Mouse (Mus musculus) heart, adult 2 months (tissue): ENCODE measurements at regions not wholly inside any gene's neighbourhood (a gene's known extent, or its start where the extent isn't known, plus 50 kb on each side); places are given as distances from the start of the nearest gene placed in this dataset.

Experiments
- DNase-seq, 2 experiments: peaks; one replicate each; pipeline ENCODE4 v3.0.0; 2021
- H3K27ac ChIP-seq: fragments of 200-600 bp; 2 replicates; pipeline ENCODE4 v1.8.1; 2022
- H3K27me3 ChIP-seq: fragments of 200-500 bp; 2 replicates; pipeline ENCODE4 v1.6.1; 2012; ENCODE audit warnings: mild to moderate bottlenecking, low read length, inconsistent platforms, mixed read lengths; ENCODE audit not compliant: control insufficient read depth, insufficient read depth
- H3K36me3 ChIP-seq: fragments of 200-500 bp; 2 replicates; pipeline ENCODE4 v1.6.1; 2012; ENCODE audit warnings: low read length, inconsistent platforms; ENCODE audit not compliant: control insufficient read depth, insufficient read depth
- H3K4me1 ChIP-seq: fragments of 200-500 bp; 2 replicates; pipeline ENCODE4 v1.6.1; 2011; ENCODE audit warnings: low read length; ENCODE audit not compliant: control insufficient read depth, insufficient read depth
- H3K4me3 ChIP-seq: fragments of 200-600 bp; 2 replicates; pipeline ENCODE4 v1.8.1; 2022
- H3K79me2 ChIP-seq: fragments of 200-500 bp; replicated peaks from 2 replicates; pipeline ENCODE4 v1.6.1; 2012; ENCODE audit warnings: mild to moderate bottlenecking, inconsistent platforms, low read length, moderate library complexity, mixed read lengths; ENCODE audit not compliant: control insufficient read depth, insufficient read depth
- H3K9ac ChIP-seq: fragments of 200-500 bp; 2 replicates; pipeline ENCODE4 v1.6.1; 2012; ENCODE audit warnings: low read depth, mild to moderate bottlenecking, control low read depth, inconsistent platforms, low read length, mixed read lengths
- CTCF ChIP-seq: fragments of 200-600 bp; IDR thresholded peaks from 2 replicates; pipeline ENCODE4 v1.8.1; 2022; ENCODE audit warnings: antibody characterized with exemption, mild to moderate bottlenecking, moderate library complexity
- EP300 ChIP-seq: fragments of 200-500 bp; IDR thresholded peaks from 2 replicates; pipeline ENCODE4 v1.6.1; 2011; ENCODE audit warnings: low read depth, low read length, control low read depth; ENCODE audit not compliant: insufficient read depth
- POLR2A ChIP-seq: fragments of 200-500 bp; IDR thresholded peaks from 2 replicates; pipeline ENCODE4 v1.6.1; 2011; ENCODE audit warnings: mild to moderate bottlenecking, low read depth, low read length, control low read depth; ENCODE audit not compliant: insufficient read depth
- WGBS: fragments of 180-500 bp; shearing (Covaris S2); methylation state at CpG from one replicate; pipeline ENCODE4 v1.1.7; 2018; 5-methylcytosine and 5-hydroxymethylcytosine counted together
- intact Hi-C: fragments of 180-260 bp; cut with DNase I; formaldehyde crosslinking; loops from one replicate; pipeline ENCODE4 v1.15.1; 2025

GRCm38 (mm10) chr13:28898900-28899299, 54.6 kb downstream of the Sox4 start:
- TF ChIP-seq POLR2A (no peak), CTCF (no peak), EP300 (no peak)
- no peak overlapping the region for H3K4me3 ChIP-seq
- no peak overlapping the region for H3K9ac ChIP-seq
- WGBS: 94% methylated on average over 4 of the region's 4 CpGs
- H3K79me2 ChIP-seq: no peaks in the 10 kb centered on the region
- intact Hi-C loops: no loop called here
- no peak for DNase-seq
- no peaks in the 10 kb centered on the region for H3K27me3 ChIP-seq
- no peaks in the 10 kb centered on the region for H3K4me1 ChIP-seq
- no peaks in the 10 kb centered on the region for H3K36me3 ChIP-seq
- no peak overlapping the region for H3K27ac ChIP-seq

GRCm38 (mm10) chr13:28892896-28893295, 60.6 kb downstream of the Sox4 start:
- WGBS: 94% methylated on average over 6 of the region's 6 CpGs
- intact Hi-C loops: no loop called here
- no peak for TF ChIP-seq POLR2A
- no peak for TF ChIP-seq EP300
- no peak for TF ChIP-seq CTCF
- Histone ChIP-seq H3K9ac (no peak overlapping the region), H3K4me3 (no peak overlapping the region), H3K36me3 (no peaks in the 10 kb centered on the region), H3K79me2 (no peaks in the 10 kb centered on the region), H3K27me3 (no peaks in the 10 kb centered on the region), H3K27ac (no peak overlapping the region), H3K4me1 (no peaks in the 10 kb centered on the region)
- no peak for DNase-seq

- Histone ChIP-seq H3K27me3 (no peaks in the 10 kb centered on the region), H3K4me1 (no peaks in the 10 kb centered on the region; the same call in 1 of the 2 replicates), H3K27ac (no peak overlapping the region), H3K36me3 (no peaks in the 10 kb centered on the region), H3K4me3 (no peak overlapping the region), H3K79me2 (no peaks in the 10 kb centered on the region), H3K9ac (no peak overlapping the region)
- WGBS: 31% methylated on average over 13 of the region's 13 CpGs
- intact Hi-C loops: loop anchor here (5.0 kb wide), 2 partner anchors 45 to 170 kb away; no protein-coding TSS in a partner anchor
- DNase-seq: no peak
- TF ChIP-seq EP300 (no peak), CTCF (no peak), POLR2A (no peak)
These were observed 66.4 kb downstream of the Sox4 start for GRCm38 (mm10) chr13:28887098-28887497.

- TF ChIP-seq CTCF (peak; percentile 31; the same call in 1 of the 2 replicates), EP300 (no peak), POLR2A (no peak)
- no peaks in the 10 kb centered on the region; the same call in 1 of the 2 replicates for H3K4me1 ChIP-seq
- H3K4me3 ChIP-seq: no peak overlapping the region
- no peaks in the 10 kb centered on the region for H3K79me2 ChIP-seq
- H3K36me3 ChIP-seq: no peaks in the 10 kb centered on the region
- DNase-seq: peak; percentile 41 to 46
- WGBS: 29% methylated on average over 11 of the region's 11 CpGs
- H3K27me3 ChIP-seq: no peaks in the 10 kb centered on the region
- H3K9ac ChIP-seq: no peak overlapping the region
- H3K27ac ChIP-seq: no peak overlapping the region
- intact Hi-C loops: loop anchor here (5.0 kb wide), 2 partner anchors 46 to 169 kb away; no protein-coding TSS in a partner anchor
These were observed 66.8 kb downstream of the Sox4 start for GRCm38 (mm10) chr13:28886691-28887090.

GRCm38 (mm10) chr13:28885083-28886037, 68.2 kb downstream of the Sox4 start:
- TF ChIP-seq EP300 (no peak), CTCF (no peak), POLR2A (no peak)
- Histone ChIP-seq H3K9ac (peak overlapping the region; percentile 85), H3K4me1 (no peaks in the 10 kb centered on the region; the same call in 1 of the 2 replicates), H3K4me3 (peak overlapping the region; percentile 76), H3K79me2 (no peaks in the 10 kb centered on the region), H3K36me3 (no peaks in the 10 kb centered on the region), H3K27ac (peak overlapping the region; percentile 63), H3K27me3 (no peaks in the 10 kb centered on the region)
- peak; percentile 34 to 66 for DNase-seq
- intact Hi-C loops: loop anchor here (2.0 to 5.0 kb wide), 4 partner anchors 47 to 168 kb away; no protein-coding TSS in a partner anchor
- WGBS: 1% methylated on average over 28 of the region's 30 CpGs
